Mouse (Mus musculus) kidney, postnatal 25 days (tissue): ENCODE measurements around the gene Plekha5.
"Not testable (repeated sequence)": the region's sequence is repeated elsewhere in the genome, so short reads cannot be mapped to it uniquely, and the experiment has no call there.

ENCODE experiments used
- DNase-seq, 2 experiments: peaks; one replicate each; pipeline ENCODE4 v3.0.0; 2021; ENCODE audit warnings: mixed read lengths in 2 of 2

The Plekha5 gene

GRCm38 (mm10) chr6:140580170-140580569, 156.3 kb downstream of the Plekha5 start:
- no peak for DNase-seq

DNA sequence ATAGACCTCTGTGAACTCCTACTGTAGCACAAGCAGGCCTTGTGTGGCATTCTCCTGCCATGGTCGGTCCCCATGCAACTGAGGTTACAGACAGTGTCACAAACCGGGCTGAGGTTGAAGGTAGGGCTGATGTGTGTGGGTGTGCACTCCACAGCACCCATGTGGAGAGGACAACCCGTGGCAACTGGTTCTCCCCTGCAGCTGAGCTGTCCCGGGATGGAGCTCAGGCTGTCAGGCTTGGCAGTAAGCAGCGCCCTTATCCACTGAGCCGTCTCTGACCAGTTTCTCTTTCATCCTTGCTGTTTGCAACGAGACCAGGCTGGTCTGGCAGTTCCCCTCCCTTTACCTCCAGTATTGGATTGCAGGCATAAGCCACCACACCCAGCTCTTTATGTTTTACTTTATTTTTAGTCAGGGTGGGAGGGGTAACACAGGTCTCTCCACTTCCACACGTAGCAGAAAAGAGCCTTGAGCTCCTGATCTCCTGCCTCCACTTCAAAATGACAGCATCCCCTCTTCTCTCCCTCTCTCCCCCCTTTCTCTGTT, 162.9 kb downstream of the Plekha5 start:
- no peak for DNase-seq

- no peak for DNase-seq
These were observed 167.5 kb downstream of the Plekha5 start for GRCm38 (mm10) chr6:140591331-140591730.

- DNase-seq, result peak in 1 of 2 experiments; percentile 52
These were observed 168.9 kb downstream of the Plekha5 start for GRCm38 (mm10) chr6:140592713-140593112.

DNA sequence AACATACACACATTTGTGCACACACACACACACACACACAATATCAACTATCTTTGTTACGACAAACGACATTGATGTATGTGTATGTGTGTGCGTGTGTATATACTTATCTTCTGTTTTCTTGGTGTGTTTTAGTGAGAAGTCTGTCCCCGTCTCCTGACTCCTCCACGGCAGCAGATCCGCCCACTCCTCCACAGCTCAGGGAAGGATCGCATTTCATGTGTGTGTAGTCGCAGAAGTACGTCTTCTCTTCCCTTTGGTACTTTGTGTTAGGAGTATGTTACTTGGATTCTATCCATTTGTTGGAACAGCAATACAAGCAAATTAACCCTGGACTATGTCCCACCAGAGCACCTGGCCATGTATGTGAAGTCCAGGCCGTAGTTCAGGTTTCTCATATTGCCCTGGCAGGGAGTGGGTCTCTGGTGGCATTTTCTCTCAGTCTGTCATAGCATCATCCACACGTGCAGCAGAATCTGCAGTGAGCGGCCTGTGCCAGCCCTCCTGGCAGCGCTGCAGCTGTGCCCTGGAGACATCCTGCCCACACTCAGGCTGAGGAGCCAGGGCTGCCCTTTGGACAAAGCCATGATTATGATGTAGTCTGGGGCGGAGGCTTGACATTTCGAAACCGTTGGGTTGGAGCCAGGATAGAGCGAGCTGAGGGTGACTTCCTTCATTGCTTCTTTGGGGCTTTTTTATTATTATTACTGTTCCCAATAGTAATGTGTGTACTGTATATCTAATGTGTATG, 169.7 kb downstream of the Plekha5 start:
- peak; percentile 78 to 92 for DNase-seq

- DNase-seq, result peak; percentile 43 to 71
These were observed 171.7 kb downstream of the Plekha5 start for GRCm38 (mm10) chr6:140595551-140595950.

GRCm38 (mm10) chr6:140597381-140598329, 173.8 kb downstream of the Plekha5 start:
- DNase-seq, result no peak

GRCm38 (mm10) chr6:140598516-140598915, 174.7 kb downstream of the Plekha5 start:
- peak in 1 of 2 experiments; percentile 37 for DNase-seq

GRCm38 (mm10) chr6:140599337-140599736, 175.5 kb downstream of the Plekha5 start:
- DNase-seq, result no peak

- DNase-seq, result peak in 1 of 2 experiments; percentile 14
These were observed 176.8 kb downstream of the Plekha5 start for GRCm38 (mm10) chr6:140600671-140601070.

GRCm38 (mm10) chr6:140601175-140601574, 177.3 kb downstream of the Plekha5 start:
- DNase-seq, result peak; percentile 40 to 69

DNA sequence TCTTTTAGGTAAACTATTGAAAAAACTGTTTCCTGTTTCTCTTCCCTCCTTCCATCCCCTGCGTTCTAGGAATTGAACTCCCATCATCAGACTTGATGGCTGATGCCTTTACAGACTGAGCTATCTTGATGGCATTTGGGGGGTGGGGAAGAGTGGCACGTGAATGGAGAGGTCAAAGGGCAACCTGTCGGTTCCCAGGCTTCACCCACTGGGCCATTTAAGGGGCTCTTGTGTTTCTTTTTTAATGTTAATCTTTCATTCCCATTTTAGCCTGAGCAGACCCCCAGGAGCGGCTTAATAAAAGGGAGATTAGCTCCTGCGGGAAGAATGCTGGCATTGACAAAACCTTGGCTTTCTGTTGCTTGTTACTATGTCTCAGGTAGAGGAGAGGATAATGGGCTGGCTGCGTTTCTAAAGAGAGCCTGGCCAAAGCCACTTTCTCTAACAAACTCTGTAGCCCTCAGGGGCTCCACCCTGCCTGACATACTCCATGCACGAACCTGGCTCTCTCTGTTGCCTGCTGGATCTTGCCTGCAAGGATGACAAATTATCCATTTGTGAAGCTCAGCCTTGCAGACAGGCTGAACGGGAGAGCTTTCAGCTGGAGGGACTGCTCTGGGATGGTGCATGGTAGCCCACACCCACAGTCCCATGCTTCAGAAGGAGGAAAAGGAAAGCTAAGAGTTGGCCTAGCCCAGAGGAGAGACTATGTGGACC, 179.5 kb downstream of the Plekha5 start:
- no peak for DNase-seq

GRCm38 (mm10) chr6:140605173-140605572, 181.3 kb downstream of the Plekha5 start:
- DNase-seq, result not testable (repeated sequence)

- no peak for DNase-seq
These were observed 181.9 kb downstream of the Plekha5 start for GRCm38 (mm10) chr6:140605732-140606131.

DNA sequence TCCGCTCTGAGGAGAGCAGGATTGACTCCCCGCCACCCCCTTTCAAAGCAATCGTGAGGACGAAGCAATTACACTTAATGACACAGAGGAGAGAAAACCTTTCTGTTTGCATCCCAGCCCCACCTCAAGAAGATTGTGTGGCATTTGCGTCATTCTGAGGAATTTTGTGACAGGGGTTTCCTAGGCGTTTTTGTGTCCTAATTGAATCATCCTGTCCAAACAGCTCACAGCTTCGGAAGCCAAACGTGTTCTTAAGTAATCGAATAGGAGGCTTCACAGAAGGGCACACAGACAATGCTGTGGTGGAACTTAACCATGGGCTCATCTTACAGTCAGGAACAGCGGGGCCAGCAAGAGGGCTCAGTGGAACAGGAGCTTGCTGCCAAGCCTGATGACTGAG, 182.7 kb downstream of the Plekha5 start:
- no peak for DNase-seq

DNA sequence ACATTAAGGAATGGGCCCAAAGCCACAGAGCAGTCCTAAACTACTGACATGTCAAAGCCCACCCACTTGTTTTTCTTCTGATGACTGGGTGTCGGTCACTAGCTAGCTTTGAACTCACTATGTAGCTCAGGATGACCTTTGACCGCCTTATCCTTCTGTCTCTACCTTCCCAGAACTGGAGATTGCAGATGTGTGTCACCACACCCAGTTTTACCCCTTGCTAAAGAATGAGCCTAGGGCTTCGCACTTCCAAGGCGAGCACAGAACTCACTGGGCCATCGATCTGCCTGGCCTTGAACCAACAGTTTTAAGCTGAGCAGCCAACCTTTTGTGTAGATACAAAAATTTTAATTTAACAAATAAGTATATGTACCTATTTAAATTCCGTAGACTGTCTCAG, 184.8 kb downstream of the Plekha5 start:
- no peak for DNase-seq

DNA sequence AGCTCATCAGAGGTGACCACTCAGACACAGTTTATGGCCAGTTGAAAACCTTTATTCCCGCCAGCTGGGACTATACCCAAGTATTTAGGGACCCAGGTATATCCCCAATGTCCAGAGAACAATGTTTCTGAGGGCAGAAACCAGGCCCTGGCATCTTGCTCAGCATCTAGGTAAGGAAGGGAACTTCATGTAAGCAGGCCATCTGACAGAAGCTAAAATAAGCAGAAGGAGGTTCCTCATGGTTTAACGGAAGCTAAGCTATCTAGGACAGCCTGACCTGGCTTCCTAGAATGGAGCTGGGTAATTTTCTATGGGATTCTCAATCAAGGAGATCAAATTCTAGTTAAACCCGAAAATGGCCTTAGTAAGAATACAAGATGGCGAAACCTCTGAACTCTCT, 185.7 kb downstream of the Plekha5 start:
- DNase-seq, result no peak

DNA sequence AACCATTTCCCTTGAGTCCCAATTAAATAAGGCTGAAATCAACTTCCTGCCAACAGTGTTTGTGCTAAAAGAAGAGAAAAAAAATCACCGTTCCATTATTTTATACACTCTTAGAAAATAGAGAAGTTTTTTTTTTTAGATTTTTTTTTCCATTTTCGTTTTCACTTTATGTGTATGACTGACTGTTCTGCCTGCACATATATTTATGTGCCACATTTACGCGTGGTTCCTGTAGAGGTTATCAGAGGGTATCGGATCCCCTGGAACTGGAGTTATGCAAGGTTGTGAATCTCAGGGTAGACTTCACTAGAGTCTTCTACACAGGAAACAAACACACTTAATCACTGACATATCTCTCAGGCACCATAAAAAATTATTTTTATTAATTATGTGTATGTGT, 186.3 kb downstream of the Plekha5 start:
- no peak for DNase-seq

DNA sequence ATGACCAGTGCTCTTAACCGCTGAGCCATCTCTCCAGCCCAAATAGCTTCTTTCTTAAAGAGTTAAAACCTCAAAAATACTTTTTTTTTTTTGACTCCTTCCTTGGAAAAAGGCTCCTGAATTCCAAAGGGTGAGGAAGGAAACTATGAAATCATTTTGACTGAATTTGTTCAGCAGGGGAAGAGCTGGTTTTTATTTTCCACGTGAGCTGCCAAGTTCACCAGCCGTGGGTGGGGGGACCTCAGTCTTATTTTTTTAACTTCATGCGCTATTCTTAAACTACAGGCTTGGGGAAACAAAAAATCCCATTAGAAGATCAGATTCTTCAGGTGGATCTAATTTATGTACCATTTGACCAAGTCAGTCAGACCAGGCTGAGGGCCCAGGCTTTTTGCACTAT, 187.4 kb downstream of the Plekha5 start:
- DNase-seq, result no peak

GRCm38 (mm10) chr6:140611893-140612473, 188.1 kb downstream of the Plekha5 start:
- peak in 1 of 2 experiments; percentile 5 for DNase-seq

DNA sequence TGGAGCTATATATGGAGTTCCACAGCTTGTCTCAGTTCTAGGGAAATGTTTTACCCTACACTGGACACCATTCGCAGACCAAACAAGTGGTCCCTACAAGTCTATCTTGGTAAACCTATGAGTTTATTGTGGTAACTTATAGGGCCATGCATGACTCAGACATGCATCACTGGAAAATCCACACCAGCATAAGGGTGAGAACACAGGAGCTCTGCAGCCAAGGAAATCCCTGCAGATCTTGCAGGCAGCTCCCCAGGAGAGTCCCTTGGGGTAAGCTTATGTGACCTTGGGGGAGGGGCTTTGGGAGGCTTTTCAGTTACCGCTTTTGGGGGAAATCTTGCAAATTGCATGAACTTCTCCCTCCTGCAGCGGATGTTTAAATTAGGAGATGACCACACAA, 190.0 kb downstream of the Plekha5 start:
- DNase-seq, result no peak

DNA sequence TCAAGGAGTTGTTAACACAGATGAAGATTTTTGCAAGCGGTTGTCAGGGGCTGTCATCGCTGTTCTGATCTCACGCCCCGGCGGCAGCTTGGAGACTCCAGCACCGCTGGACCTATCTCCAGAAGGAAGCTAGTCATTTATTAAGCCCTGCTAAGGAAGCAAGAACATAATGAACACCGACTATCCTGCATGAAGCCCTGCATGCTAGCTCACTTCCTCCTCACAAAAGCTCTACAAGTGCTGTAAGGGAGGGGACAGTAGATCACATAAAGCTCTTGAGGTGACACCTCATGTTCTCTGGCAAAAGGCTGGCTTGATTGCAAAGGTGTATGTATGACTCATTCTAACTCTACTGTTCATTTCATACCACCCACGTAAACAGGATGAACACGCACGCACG, 190.9 kb downstream of the Plekha5 start:
- peak; percentile 38 to 62 for DNase-seq
